Comparison of ENCODE assay signal across 1 mouse cellular context in genomic region chr5:108427186-108427585, GRCm38 (mm10).
TF ChIP-seq lines count a peak whose summit lies in the region.

No protein-coding gene starts in this region.

TF ChIP-seq in CH12.LX, 34 proteins besides CTCF, POLR2A, EP300 and RAD21 (continued from another document):
- TF ChIP-seq BHLHE40 (IDR thresholded peaks at IDR 0.05; ENCODE audit: low read depth, low read length) (no peak), ZKSCAN1 (IDR thresholded peaks at IDR 0.05; ENCODE audit: borderline replicate concordance, low read depth, low read length) (no peak), ZNF384 (IDR thresholded peaks at IDR 0.05; ENCODE audit: low read depth, low read length) (no peak), ZC3H11A (IDR thresholded peaks at IDR 0.05; ENCODE audit: low read depth, low read length) (peak; percentile 24; the same call in 1 of the 2 replicates), NELFE (IDR thresholded peaks at IDR 0.05; ENCODE audit: low read depth, low read length) (peak; percentile 30; the same call in 1 of the 2 replicates), SMC3 (IDR thresholded peaks at IDR 0.05; ENCODE audit: low read depth, low read length) (peak; percentile 84)
